Mouse (Mus musculus): ENCODE results near the gene Dnajc28.

Gene Dnajc28

DNA sequence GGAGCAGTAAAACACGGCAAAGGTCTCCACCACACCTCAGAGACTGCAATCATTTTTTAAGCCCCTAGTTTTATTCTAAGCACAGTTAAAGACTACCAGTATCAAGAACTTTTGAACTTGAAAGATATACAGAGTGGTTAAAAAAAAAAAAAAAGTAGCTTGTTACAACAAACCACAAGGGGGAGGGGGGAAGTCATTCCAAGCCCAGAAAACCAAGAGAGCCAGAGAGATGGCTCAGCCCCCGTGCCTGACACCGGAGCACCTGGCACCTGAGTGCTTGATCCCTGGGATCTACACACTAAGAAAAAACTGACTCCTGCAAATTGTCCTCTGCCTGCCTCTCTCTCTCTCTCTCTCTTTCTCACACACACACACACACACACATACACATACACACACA lies 25.6 kb downstream of the Dnajc28 start:
- no peak for DNase-seq (ENCODE audit: extremely low spot score, low read depth, low spot score)

DNA sequence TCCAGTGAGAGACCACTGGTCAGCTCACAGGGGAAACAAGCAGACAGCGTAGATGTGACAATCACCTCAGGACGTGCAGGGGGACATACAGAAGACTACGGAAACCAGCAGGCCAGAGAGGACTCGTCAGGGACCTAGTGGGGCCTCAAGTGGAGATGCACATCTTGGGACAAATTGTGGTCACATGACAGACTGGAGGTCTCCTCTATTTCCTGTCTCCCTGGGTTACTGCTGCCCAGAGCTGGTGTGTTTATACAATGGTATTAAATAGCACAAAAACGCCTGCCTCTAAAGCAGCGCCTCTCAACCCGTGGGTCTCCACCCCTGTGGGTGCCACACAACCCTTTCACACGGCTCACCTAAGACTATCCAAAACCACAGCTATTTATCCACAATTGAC lies 26.7 kb downstream of the Dnajc28 start:
- DNase-seq (ENCODE audit: extremely low spot score, low read depth, low spot score): no peak

DNA sequence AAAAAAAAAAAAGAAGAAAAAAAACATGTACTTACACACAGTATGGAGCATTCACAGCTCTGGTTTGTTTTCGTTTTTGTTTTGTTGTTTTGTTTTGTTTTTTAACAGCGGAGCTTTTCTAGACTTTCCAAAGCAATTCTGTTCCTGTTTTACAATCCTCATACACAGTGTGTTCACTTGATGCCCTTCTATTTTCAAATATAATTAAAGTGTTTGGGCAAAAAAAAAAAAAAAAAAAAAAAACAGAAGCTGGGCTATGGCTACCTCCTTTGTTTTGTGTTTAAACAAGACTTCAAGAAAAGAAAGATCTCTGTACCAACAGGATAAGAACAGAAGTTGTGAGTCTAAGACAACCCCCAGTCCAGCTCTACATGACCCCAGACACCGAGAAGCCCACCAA lies 30.1 kb downstream of the Dnajc28 start:
- DNase-seq (ENCODE audit: extremely low spot score, low read depth, low spot score): no peak

DNA sequence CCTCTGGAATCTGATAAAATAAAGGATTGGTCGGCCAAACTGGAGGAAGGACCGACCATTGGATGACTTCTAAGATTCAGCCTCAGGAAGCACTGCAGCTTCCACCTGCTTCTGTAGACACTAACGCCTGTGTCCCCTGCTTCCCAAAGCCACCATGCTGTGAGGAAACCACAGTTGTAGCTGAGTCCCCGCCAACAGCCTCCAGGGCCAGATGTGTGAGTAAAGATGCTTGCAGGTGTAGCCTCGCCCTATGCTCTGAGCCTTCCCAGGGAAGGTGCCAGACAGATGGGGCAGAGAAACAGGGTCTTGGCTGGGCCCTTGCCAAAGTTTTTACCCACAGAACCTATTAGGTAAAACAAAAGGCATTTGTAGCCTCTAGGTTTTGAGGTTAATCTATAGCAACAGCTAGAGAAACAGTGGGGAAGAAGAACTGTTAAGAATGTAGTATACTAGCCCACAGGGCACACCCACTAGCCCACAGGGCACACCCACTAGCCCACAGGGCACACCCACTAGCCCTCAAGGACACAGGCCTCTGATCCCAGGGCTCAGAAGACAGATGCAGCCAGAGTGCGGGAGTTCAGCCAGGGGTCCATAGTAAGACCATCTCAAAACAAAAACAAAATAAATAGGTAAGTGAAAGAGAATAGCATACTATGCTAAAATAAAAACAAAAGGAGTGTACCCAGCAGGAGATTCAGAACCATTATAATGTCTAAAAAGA lies 30.9 kb downstream of the Dnajc28 start:
- DNase-seq (ENCODE audit: extremely low spot score, low read depth, low spot score): no peak

DNA sequence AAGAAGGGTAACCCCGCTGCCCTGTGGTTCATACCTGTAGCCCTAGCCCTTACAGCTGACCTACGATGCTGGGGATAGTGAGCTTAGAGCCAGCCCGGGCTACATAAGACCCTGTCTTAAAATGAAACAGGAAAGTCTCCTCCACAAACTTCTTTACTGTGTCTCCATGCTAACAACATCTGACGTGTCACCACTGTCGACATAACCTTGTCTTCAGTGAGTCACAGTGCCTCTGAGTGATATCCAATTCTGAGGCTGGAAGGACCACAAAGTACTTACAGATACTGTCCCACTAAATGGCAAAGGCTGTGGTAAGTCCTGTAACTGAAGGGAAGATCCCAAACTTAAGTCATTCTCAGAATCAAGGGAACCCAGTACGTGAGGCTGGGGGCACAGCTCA lies 32.6 kb downstream of the Dnajc28 start:
- no peak for DNase-seq (ENCODE audit: extremely low spot score, low read depth, low spot score)

DNA sequence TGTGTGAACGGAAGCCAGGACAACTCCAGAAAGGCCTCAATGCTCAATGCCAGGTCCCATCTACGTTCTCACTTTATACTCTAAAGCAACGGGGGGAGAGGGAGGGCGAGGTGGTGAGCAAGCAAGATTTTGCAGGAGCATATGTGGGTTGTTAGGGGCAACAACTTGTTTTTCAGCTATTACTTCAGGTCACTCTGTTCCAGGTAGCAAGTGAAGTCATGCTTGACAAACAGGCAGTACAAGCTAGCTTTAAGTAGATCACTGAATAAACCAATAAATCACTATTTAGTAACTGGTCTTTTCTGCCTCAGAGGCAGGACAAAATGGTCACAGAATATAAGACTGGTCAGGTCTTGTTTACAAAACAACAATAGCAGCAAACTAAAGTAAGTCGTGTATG lies 33.2 kb downstream of the Dnajc28 start:
- no peak for DNase-seq (ENCODE audit: extremely low spot score, low read depth, low spot score)

DNA sequence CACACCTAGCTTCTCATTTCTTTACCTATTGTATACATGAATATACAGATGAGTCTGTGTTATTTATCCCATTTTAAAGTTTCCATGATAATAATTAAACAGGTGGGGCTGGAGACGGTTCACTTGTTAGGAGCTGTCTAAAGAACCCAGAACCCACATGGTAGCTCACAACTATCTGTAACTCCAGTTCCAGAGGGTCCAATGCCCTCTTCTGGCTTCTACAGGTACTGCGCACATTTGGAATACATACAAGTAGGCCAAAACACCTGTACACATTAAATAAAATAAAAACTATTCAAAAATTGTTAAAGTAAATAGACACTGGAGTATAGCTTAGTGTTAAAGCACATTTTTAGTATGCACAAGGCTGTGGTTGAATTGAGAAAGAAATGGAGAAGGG lies 36.5 kb downstream of the Dnajc28 start:
- DNase-seq (ENCODE audit: extremely low spot score, low read depth, low spot score): no peak

DNA sequence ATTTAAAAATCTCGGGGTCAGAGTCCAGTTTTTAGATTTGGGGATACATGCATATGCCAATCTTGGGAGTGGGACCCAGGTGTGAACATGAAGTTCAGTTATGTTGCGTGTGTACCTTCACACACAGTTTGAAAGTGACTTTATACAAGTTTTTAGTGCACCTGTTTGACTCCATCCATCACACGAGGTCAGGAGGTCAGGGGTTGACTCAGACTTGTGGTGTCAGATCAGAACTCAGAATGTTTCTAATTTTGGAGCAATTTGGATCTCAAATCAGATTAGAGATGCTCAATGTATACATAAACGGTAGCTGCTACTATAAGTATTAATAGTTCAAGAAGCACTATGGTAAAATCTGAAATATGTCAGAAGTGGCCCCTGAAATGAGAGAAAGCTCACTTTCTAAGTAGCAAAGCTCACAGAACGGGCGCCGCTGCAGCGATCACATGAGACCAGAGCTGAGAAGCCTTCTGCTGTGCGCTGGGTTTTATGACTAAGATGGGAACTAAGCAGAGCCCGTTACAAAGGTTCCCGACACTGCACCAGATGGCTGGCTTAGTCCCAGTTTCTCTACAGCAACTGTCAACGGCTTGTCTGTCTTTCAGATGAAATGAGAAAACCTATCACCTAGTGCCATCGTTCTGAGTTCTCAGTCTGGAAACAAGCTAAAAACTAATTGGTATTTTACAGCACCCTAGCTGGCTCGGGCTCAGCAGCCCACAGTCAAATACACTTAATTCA lies 39.7 kb downstream of the Dnajc28 start:
- DNase-seq (ENCODE audit: extremely low spot score, low read depth, low spot score): no peak

DNA sequence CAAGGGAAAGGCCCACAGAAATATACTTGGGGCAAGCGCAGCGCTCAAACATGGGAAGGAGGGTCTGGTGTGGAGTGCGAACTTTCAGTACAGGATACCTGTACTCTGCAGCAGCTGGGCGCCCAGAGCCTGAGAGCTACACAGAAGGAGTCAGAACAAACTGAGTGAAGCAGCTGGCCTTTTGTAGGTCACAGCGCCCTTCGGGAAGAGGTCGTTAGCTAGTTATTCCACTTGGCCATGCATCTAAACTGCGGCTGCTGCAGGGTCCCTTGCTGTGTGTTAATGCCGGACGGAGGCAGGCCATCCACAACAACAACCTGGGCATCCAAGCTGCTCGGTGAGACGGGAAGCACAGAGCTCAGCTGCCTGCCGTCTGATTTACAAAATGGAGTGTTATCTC lies 43.7 kb downstream of the Dnajc28 start:
- no peak for DNase-seq (ENCODE audit: extremely low spot score, low read depth, low spot score)

DNA sequence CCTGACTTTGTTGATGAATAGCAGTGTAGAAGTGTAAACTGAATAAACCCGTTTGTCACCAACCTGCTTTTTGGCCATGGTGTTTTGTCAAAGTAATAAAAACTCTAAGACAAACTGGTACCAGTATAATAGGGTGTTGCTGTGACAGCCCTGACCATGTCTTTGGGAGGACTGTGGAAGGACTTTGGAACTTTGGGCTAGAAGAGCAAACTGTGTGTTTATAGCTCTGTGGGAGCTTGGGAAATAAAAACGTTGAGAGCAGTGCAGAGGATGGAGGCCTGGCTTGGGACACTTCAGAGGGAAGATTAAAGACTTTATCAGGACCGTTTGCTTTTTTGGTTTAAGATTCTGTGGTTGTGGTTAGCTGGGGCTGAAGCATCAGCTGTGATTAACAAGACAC lies 47.7 kb downstream of the Dnajc28 start:
- no peak for DNase-seq (ENCODE audit: extremely low spot score, low read depth, low spot score)

DNA sequence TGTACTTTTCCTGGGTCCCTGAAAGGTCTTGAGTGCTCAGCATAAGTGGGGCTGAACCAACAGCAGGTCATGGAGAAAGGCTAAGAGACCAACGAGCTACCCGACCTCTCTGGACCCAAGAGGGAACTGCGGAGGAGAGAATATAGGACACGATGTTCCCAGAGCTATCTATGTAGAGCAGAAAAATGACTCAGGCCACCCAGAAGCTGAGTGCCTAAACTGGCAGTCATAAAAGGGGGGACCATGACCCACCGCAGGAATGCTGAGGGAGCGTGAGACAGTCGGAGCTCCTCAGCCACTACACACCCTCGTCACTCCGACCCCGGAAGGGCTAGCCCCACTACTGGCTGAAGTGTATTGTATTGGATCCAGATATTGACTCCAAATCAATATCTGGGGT lies 49.9 kb downstream of the Dnajc28 start:
- no peak for DNase-seq (ENCODE audit: extremely low spot score, low read depth, low spot score)

DNA sequence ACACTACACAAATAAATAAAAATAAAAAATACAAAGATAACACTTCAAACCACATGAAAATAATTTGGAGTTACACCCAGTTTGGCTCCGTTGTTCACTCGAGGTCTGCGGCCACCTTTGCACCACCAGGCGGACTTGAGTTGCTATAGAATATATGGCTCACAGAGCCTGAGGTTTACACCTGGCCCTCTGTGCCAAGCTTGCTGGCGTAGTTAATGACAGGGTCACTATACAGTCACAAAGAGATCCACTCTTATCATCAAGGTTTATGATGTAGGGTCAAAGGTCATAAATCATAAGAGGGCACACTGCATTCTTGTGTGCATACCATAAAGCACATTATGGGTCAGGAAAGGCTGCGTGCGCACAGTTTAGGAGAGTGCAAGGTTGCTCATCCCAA lies 52.8 kb downstream of the Dnajc28 start:
- no peak for DNase-seq (ENCODE audit: extremely low spot score, low read depth, low spot score)

DNA sequence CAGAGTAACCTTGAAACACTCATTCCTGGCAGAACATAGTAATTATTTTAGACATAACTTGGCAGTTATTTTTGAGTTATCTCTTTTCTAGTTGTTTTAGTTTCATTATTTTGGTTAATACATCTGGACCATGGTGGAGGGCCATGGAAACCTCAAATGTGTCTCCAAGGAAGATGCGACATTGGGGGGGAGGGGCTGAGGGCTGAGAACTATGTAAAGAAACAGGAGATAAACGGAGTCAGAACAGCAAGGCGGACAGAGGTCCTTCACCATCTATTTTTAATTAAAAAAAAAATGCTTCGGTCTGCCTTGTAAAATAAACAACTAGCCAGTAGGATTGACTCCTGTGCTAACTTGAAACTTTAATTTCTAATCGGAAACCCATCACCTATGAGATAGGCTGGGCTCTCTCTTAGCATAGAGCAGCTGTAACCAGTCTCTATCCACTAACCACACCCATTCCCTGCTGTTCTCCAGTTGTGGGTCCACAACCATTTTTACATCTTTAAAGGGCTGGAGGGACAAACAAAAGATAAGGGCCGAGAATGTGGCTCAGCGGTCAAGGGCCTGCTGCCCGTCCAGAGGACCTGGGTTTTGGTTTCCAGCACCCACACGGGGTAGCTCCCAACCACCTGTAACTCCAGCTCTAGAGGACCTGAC lies 53.4 kb downstream of the Dnajc28 start:
- no peak for DNase-seq (ENCODE audit: extremely low spot score, low read depth, low spot score)

DNA sequence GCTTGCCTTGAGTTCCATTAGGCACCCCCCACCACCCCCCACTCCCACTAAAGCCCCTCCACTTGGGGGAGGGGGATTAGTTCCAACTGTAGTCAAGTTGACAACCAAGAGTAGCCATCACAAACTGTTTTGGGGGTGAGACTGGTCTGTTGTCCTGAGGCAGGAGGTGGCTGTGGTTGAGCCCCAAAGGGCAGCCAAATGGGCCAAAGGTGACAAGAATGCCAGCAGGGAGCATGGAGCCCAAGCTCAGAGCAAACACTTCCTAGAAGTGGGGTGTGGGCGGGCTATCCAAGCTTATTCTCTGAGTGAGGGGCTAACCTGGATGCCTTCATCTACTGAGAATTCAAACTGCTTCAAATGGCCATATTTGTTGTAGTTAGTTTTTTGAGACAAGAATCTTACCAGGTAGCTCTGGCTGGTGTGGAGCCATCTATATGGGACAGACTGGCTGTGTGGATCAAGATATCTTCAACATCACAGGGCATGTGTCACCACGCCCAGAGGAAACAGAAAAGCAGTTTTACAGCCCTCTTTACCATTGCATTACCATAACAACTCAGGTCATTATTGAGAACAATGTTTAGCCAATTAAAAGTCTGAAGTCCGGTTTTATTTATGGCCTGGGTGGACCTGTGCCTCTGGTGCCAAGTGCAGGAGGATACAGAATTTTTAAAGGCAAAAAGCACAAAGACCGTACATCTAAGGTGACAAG lies 54.1 kb downstream of the Dnajc28 start:
- DNase-seq (ENCODE audit: extremely low spot score, low read depth, low spot score): no peak

Measured in hindlimb bud, embryonic 11.5 days (tissue).